Mouse (Mus musculus): Measurements from ENCODE around the gene Plppr3. TPM values are rescaled to one million over a fixed set of nuclear protein-coding genes. Genes with fewer than 3 reads are reported as not detected.

Plppr3 gene
- polyA plus RNA-seq (2015; fragmentation: Nextera tagmentation; extraction: Ambion mirVana), result 4.8 and 5.1 TPM in 2 replicates

GRCm38 (mm10) chr10:79874290-79874862 lies at the start of gene Plppr3, which contains the start of gene Prtn3:
Plppr3 (minus strand) TSS chr10:79874634.
Prtn3 (plus strand) TSS chr10:79874476.
- H3K4me3 ChIP-seq (ENCODE audit: low read depth, low read length), result peak within 1 kb of the TSS; percentile 60
- H3K4me1 ChIP-seq (ENCODE audit: control insufficient read depth, low read depth, low read length), result peaks cover 21% of the 10 kb centered on the region
- no peaks in the 10 kb centered on the region for H3K36me3 ChIP-seq (ENCODE audit: control insufficient read depth, insufficient read depth)
- no peak for ATAC-seq (ENCODE audit: low read depth)
- H3K9ac ChIP-seq (ENCODE audit: low read depth, low read length), result peak within 1 kb of the TSS; percentile 47
- H3K4me2 ChIP-seq (ENCODE audit: low read depth, low read length), result peak within 1 kb of the TSS; percentile 75
- WGBS (ENCODE audit: insufficient replicate concordance), result 1% methylated on average over 53 of the region's 57 CpGs
- peaks cover 23% of the 10 kb centered on the region for H3K27me3 ChIP-seq (ENCODE audit: control insufficient read depth, insufficient read depth, low read depth, low read length)
- H3K9me3 ChIP-seq (replicated peaks; ENCODE audit: control insufficient read depth, low read length), result no peaks in the 10 kb centered on the region
- H3K27ac ChIP-seq (ENCODE audit: low read length), result no peak within 1 kb of the TSS

- no peak overlapping the region for H3K9ac ChIP-seq (ENCODE audit: low read depth, low read length)
- no peaks in the 10 kb centered on the region for H3K9me3 ChIP-seq (replicated peaks; ENCODE audit: control insufficient read depth, low read length)
- H3K27me3 ChIP-seq (ENCODE audit: control insufficient read depth, insufficient read depth, low read depth, low read length), result peaks cover 62% of the 10 kb centered on the region
- no peaks in the 10 kb centered on the region for H3K36me3 ChIP-seq (ENCODE audit: control insufficient read depth, insufficient read depth)
- ATAC-seq (ENCODE audit: low read depth), result no peak
- H3K4me1 ChIP-seq (ENCODE audit: control insufficient read depth, low read depth, low read length), result peaks cover 49% of the 10 kb centered on the region
- H3K4me2 ChIP-seq (ENCODE audit: low read depth, low read length), result peak overlapping the region; percentile 33
- 9% methylated on average over 34 of the region's 34 CpGs for WGBS (ENCODE audit: insufficient replicate concordance)
- peak overlapping the region; percentile 21; the same call in 1 of the 2 replicates for H3K4me3 ChIP-seq (ENCODE audit: low read depth, low read length)
- no peak overlapping the region for H3K27ac ChIP-seq (ENCODE audit: low read length)
These were observed 47.1 kb upstream of the Plppr3 start for GRCm38 (mm10) chr10:79921572-79921971.

- H3K9ac ChIP-seq (ENCODE audit: low read depth, low read length), result no peak within 1 kb of the TSS
- H3K9me3 ChIP-seq (replicated peaks; ENCODE audit: control insufficient read depth, low read length), result no peaks in the 10 kb centered on the region
- 9% methylated on average over 41 of the region's 41 CpGs for WGBS (ENCODE audit: insufficient replicate concordance)
- H3K27ac ChIP-seq (ENCODE audit: low read length), result no peak within 1 kb of the TSS
- no peak for ATAC-seq (ENCODE audit: low read depth)
- H3K4me1 ChIP-seq (ENCODE audit: control insufficient read depth, low read depth, low read length), result peaks cover 47% of the 10 kb centered on the region
- H3K4me2 ChIP-seq (ENCODE audit: low read depth, low read length), result peak within 1 kb of the TSS; percentile 33
- H3K27me3 ChIP-seq (ENCODE audit: control insufficient read depth, insufficient read depth, low read depth, low read length), result peaks cover 62% of the 10 kb centered on the region
- H3K36me3 ChIP-seq (ENCODE audit: control insufficient read depth, insufficient read depth), result no peaks in the 10 kb centered on the region
- peak within 1 kb of the TSS; percentile 21; the same call in 1 of the 2 replicates for H3K4me3 ChIP-seq (ENCODE audit: low read depth, low read length)
These were observed 46.6 kb upstream of the Plppr3 start, which contains the start of gene R3hdm4 for GRCm38 (mm10) chr10:79920958-79921535. R3hdm4 (minus strand) TSS chr10:79921208.

- Histone ChIP-seq H3K4me1 (ENCODE audit: control insufficient read depth, low read depth, low read length) (peaks cover 47% of the 10 kb centered on the region), H3K4me2 (ENCODE audit: low read depth, low read length) (no peak overlapping the region), H3K36me3 (ENCODE audit: control insufficient read depth, insufficient read depth) (no peaks in the 10 kb centered on the region), H3K27me3 (ENCODE audit: control insufficient read depth, insufficient read depth, low read depth, low read length) (peaks cover 62% of the 10 kb centered on the region), H3K27ac (ENCODE audit: low read length) (no peak overlapping the region), H3K9me3 (replicated peaks; ENCODE audit: control insufficient read depth, low read length) (no peaks in the 10 kb centered on the region), H3K4me3 (ENCODE audit: low read depth, low read length) (no peak overlapping the region), H3K9ac (ENCODE audit: low read depth, low read length) (no peak overlapping the region)
- 26% methylated on average over 26 of the region's 26 CpGs for WGBS (ENCODE audit: insufficient replicate concordance)
- no peak for ATAC-seq (ENCODE audit: low read depth)
These were observed 45.8 kb upstream of the Plppr3 start for GRCm38 (mm10) chr10:79920056-79920890.

GRCm38 (mm10) chr10:79919251-79919849 lies 44.9 kb upstream of the Plppr3 start:
- ATAC-seq (ENCODE audit: low read depth), result no peak
- H3K27me3 ChIP-seq (ENCODE audit: control insufficient read depth, insufficient read depth, low read depth, low read length), result peaks cover 62% of the 10 kb centered on the region
- 13% methylated on average over 21 of the region's 21 CpGs for WGBS (ENCODE audit: insufficient replicate concordance)

GRCm38 (mm10) chr10:79918231-79919078 lies 44.0 kb upstream of the Plppr3 start:
- Histone ChIP-seq H3K9ac (ENCODE audit: low read depth, low read length) (no peak overlapping the region; the same call in 1 of the 2 replicates), H3K27me3 (ENCODE audit: control insufficient read depth, insufficient read depth, low read depth, low read length) (peaks cover 61% of the 10 kb centered on the region), H3K36me3 (ENCODE audit: control insufficient read depth, insufficient read depth) (no peaks in the 10 kb centered on the region), H3K4me1 (ENCODE audit: control insufficient read depth, low read depth, low read length) (peaks cover 65% of the 10 kb centered on the region), H3K27ac (ENCODE audit: low read length) (no peak overlapping the region), H3K4me2 (ENCODE audit: low read depth, low read length) (peak overlapping the region; percentile 17; the same call in 1 of the 2 replicates), H3K9me3 (replicated peaks; ENCODE audit: control insufficient read depth, low read length) (no peaks in the 10 kb centered on the region), H3K4me3 (ENCODE audit: low read depth, low read length) (no peak overlapping the region)
- no peak for ATAC-seq (ENCODE audit: low read depth)
- 13% methylated on average over 35 of the region's 35 CpGs for WGBS (ENCODE audit: insufficient replicate concordance)

More at GRCm38 (mm10) chr10:79919251-79919849, 44.9 kb upstream of the Plppr3 start:
- no peaks in the 10 kb centered on the region for H3K36me3 ChIP-seq (ENCODE audit: control insufficient read depth, insufficient read depth)
- H3K9ac ChIP-seq (ENCODE audit: low read depth, low read length), result no peak overlapping the region
- H3K27ac ChIP-seq (ENCODE audit: low read length), result no peak overlapping the region
- H3K4me2 ChIP-seq (ENCODE audit: low read depth, low read length), result 0 out of 2 replicates have a peak overlapping the region, but pooled peaks have one; percentile 30
- no peaks in the 10 kb centered on the region for H3K9me3 ChIP-seq (replicated peaks; ENCODE audit: control insufficient read depth, low read length)
- peaks cover 57% of the 10 kb centered on the region for H3K4me1 ChIP-seq (ENCODE audit: control insufficient read depth, low read depth, low read length)
- no peak overlapping the region for H3K4me3 ChIP-seq (ENCODE audit: low read depth, low read length)

- Histone ChIP-seq H3K4me1 (ENCODE audit: control insufficient read depth, low read depth, low read length) (peaks cover 68% of the 10 kb centered on the region), H3K9me3 (replicated peaks; ENCODE audit: control insufficient read depth, low read length) (no peaks in the 10 kb centered on the region), H3K9ac (ENCODE audit: low read depth, low read length) (peak overlapping the region; percentile 89), H3K4me3 (ENCODE audit: low read depth, low read length) (peak overlapping the region; percentile 79; the same call in 1 of the 2 replicates), H3K36me3 (ENCODE audit: control insufficient read depth, insufficient read depth) (no peaks in the 10 kb centered on the region), H3K4me2 (ENCODE audit: low read depth, low read length) (peak overlapping the region; percentile 95), H3K27ac (ENCODE audit: low read length) (no peak overlapping the region), H3K27me3 (ENCODE audit: control insufficient read depth, insufficient read depth, low read depth, low read length) (peaks cover 54% of the 10 kb centered on the region)
- 64% methylated on average over 5 of the region's 5 CpGs for WGBS (ENCODE audit: insufficient replicate concordance)
- no peak for ATAC-seq (ENCODE audit: low read depth)
These were observed 43.2 kb upstream of the Plppr3 start for GRCm38 (mm10) chr10:79917532-79918100.
